Mouse (Mus musculus) liver, embryonic 13.5 days (tissue): ENCODE results near the gene Tbce. TPM values are rescaled to one million over a fixed set of nuclear protein-coding genes. Genes with fewer than 3 reads are reported as not detected.
A peak's percentile ranks its signal among the peaks of the same experiment; 100 is the strongest.

Experiments
- ATAC-seq: fragments of 200-750 bp; cut with Nextera tagmentation; 2 replicates; pipeline ENCODE4 v1.8.0; 2017; ENCODE audit warnings: low read depth, mild to moderate bottlenecking, moderate number of reproducible peaks, moderate library complexity
- DNase-seq: peaks from one replicate; pipeline ENCODE4 v3.0.0; 2022
- H3K27ac ChIP-seq: fragments of 300-500 bp; sonication (generic); 2 replicates; pipeline ENCODE4 v1.5.1; 2015; ENCODE audit warnings: moderate library complexity, mild to moderate bottlenecking, inconsistent platforms
- H3K27me3 ChIP-seq: fragments of 300-500 bp; sonication (generic); 2 replicates; pipeline ENCODE4 v1.6.1; 2015; ENCODE audit warnings: mild to moderate bottlenecking, inconsistent platforms
- H3K36me3 ChIP-seq: fragments of 300-500 bp; sonication (generic); 2 replicates; pipeline ENCODE4 v1.6.1; 2015; ENCODE audit warnings: mild to moderate bottlenecking, inconsistent platforms
- H3K4me1 ChIP-seq: fragments of 300-500 bp; sonication (generic); replicated peaks from 2 replicates; pipeline ENCODE4 v1.6.1; 2015; ENCODE audit warnings: inconsistent platforms
- H3K4me2 ChIP-seq: fragments of 300-500 bp; sonication (generic); 2 replicates; pipeline ENCODE4 v1.6.1; 2015; ENCODE audit warnings: inconsistent platforms, mild to moderate bottlenecking, moderate library complexity
- H3K4me3 ChIP-seq: fragments of 300-500 bp; sonication (generic); replicated peaks from 2 replicates; pipeline ENCODE4 v1.5.1; 2015; ENCODE audit warnings: mild to moderate bottlenecking, inconsistent platforms
- H3K9ac ChIP-seq: fragments of 300-500 bp; sonication (generic); 2 replicates; pipeline ENCODE4 v1.6.1; 2015; ENCODE audit warnings: mild to moderate bottlenecking, inconsistent platforms
- H3K9me3 ChIP-seq: fragments of 300-500 bp; sonication (generic); replicated peaks from 2 replicates; pipeline ENCODE4 v1.6.1; 2016; ENCODE audit warnings: inconsistent platforms
- WGBS: fragments of 180-500 bp; shearing (Covaris S2); methylation state at CpG from one replicate; pipeline ENCODE4 v1.1.7; 2015; ENCODE audit not compliant: insufficient replicate concordance; 5-methylcytosine and 5-hydroxymethylcytosine counted together
- polyA plus RNA-seq: library from polyadenylated mRNA; unstranded; fragments of >200 nt; fragmentation: Nextera tagmentation; extraction: Ambion mirVana; gene quantifications from 2 replicates; pipeline ENCODE4 v1.2.1, GENCODE M21; 2015

The Tbce gene
- polyA plus RNA-seq, 1 experiment from 2014 or later: 31.5 TPM

DNA sequence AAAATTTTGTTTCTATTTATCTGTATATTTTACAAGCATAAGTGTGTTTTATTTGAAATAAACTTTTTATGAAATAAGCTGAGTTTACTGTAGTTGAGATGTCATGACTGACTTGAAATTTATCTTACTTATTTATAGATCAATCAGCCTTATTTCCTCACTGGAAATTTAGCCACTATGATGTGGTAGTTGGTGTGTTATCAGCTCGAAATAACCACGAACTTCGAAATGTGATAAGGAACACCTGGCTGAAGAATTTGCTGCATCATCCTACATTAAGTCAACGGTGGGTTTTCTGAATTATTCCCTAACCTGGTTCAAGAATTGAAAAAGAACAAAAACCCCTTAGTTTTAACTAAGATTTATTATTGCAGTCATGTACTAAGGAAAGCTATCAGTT is 73.3 kb downstream of the Tbce start:
- Histone ChIP-seq H3K36me3 (peaks cover 34% of the 10 kb centered on the region), H3K9me3 (no peaks in the 10 kb centered on the region), H3K27me3 (no peaks in the 10 kb centered on the region), H3K4me2 (no peak overlapping the region), H3K4me3 (no peak overlapping the region), H3K4me1 (peaks cover 52% of the 10 kb centered on the region), H3K27ac (peak overlapping the region; percentile 79), H3K9ac (no peak overlapping the region)
- DNase-seq (no peak), ATAC-seq (no peak)
- WGBS: 18% methylated on average over 4 of the region's 4 CpGs

DNA sequence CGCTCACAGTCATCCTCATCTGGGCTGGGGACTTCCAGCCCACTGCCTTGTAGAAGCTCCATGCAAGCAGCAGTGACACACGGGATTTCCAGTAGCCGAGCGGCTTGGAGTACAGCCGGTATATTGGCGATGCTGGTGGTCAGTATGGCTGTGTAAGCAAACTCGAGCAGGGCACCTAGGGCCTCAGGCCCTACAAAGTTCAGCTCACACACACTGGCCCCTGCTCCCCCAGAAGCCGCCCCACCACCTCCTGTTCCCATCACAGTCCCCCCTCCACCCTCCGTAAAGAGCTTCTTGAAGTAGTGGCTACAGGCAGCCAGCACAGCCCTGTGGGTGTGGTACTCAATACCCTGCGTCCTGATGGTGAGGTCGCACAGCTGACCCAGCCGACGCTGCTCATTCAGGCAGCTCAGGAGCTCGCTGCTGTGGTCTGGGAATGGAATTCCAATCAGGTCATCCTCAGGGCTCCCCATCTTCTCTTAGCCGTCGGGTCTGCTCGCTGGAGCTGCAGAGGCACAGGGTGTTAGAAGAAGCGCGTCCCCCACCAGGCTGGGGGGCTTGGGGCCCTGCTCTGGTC is 74.0 kb downstream of the Tbce start:
- Histone ChIP-seq H3K4me2 (peak overlapping the region; percentile 38), H3K9me3 (no peaks in the 10 kb centered on the region), H3K4me3 (no peak overlapping the region), H3K27me3 (no peaks in the 10 kb centered on the region), H3K4me1 (peaks cover 52% of the 10 kb centered on the region), H3K9ac (peak overlapping the region; percentile 39; the same call in 1 of the 2 replicates), H3K36me3 (peaks cover 28% of the 10 kb centered on the region), H3K27ac (0 out of 2 replicates have a peak overlapping the region, but pooled peaks have one; percentile 34)
- WGBS: 75% methylated on average over 19 of the region's 19 CpGs
- ATAC-seq: no peak
- no peak for DNase-seq

DNA sequence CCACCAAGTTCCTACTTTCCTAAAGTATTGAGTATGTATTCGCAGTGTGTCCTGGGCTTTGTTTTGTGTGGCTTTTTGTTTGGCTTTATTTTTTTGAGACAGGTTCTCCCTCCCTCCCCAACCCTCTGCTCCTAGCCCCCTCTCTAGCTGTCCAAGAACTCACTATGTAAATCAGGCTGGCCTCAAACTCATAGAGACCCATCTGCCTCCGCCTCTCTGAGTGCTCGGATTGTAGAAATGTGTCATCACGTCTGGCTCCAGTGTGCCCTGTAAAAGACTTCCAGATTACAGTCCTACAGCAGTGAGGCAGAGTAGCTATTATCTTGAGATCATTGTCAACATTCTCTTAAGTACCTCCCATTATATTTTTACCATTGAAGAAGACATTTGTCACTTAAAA is 78.4 kb downstream of the Tbce start:
- Histone ChIP-seq H3K4me2 (no peak overlapping the region), H3K4me1 (peaks cover 58% of the 10 kb centered on the region), H3K4me3 (no peak overlapping the region), H3K9me3 (no peaks in the 10 kb centered on the region), H3K27ac (no peak overlapping the region), H3K36me3 (peaks cover 25% of the 10 kb centered on the region), H3K9ac (no peak overlapping the region), H3K27me3 (no peaks in the 10 kb centered on the region)
- DNase-seq (no peak), ATAC-seq (no peak)
- 66% methylated on average over 4 of the region's 4 CpGs for WGBS

DNA sequence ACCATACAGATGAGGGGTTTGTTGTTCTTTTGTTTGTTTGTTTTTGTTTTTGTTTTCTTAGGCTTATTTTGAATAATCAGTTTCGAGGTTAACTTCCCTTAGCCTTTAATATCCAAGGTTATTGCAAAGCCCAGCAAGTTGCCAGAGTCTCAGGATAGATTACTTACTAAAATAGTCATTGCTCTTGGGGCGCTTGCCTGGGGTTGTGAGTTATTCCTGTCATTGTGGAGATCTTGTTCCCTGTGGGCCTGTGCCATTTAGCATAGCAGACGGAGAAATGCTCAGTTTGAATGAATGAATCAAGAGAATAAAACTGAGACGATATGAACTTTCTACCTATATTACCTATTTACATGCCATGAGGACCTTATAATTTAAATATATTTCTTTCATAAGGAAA is 79.2 kb downstream of the Tbce start:
- Histone ChIP-seq H3K27ac (no peak overlapping the region), H3K4me1 (peaks cover 57% of the 10 kb centered on the region), H3K4me2 (no peak overlapping the region), H3K4me3 (no peak overlapping the region), H3K27me3 (no peaks in the 10 kb centered on the region), H3K36me3 (peaks cover 25% of the 10 kb centered on the region), H3K9me3 (no peaks in the 10 kb centered on the region), H3K9ac (no peak overlapping the region)
- DNase-seq (no peak), ATAC-seq (no peak)
- WGBS: 85% methylated on average over 4 of the region's 4 CpGs

DNA sequence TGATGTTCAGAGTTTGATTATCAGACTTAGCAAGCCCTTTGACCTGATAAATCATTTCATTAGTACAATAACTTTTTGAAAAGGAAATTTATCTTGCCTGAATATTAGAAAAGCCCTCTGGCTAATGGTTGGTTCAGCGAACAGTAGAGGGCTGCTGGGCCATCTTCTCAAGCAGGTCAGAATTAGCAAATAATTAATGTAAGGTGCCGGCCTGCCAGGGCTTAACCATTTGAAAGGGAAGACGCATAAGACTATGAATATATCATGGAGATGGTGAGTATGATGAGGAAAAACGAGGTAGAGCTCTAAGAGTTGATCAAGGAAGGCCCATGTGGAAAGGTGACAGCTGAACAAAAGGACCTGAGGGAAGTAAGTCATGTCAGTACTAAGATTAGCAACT is 82.8 kb downstream of the Tbce start:
- 0 out of 2 replicates have a peak overlapping the region, but pooled peaks have one; percentile 96 for H3K4me3 ChIP-seq
- no peak for ATAC-seq

DNA sequence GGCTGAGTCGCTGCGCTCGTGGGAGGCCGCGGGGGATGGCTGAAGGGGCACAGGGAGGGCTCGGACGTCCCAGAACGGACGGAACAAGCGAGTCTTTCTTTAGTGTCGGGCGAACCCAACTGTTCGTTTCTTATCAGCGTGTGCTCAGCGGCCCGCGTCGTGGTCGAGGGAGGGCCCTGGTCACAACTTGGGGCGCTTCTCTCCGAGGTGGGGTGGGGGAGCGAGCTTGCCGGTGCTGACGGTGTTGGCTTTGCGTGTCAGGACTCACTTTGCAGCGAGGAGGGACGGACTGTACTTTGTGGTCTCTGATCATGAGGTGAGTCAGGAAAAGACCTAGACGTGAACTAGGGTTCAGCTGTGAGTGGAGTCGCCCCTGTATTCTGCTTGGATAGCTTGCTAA is 84.5 kb downstream of the Tbce start:
- DNase-seq (peak; percentile 58), ATAC-seq (peak; percentile 44)
- Histone ChIP-seq H3K4me1 (peaks cover 52% of the 10 kb centered on the region), H3K9ac (peak overlapping the region; percentile 96), H3K27me3 (no peaks in the 10 kb centered on the region), H3K36me3 (peaks cover 22% of the 10 kb centered on the region), H3K27ac (peak overlapping the region; percentile 93), H3K9me3 (no peaks in the 10 kb centered on the region), H3K4me2 (peak overlapping the region; percentile 82), H3K4me3 (peak overlapping the region; percentile 96)
- 0% methylated on average over 29 of the region's 29 CpGs for WGBS

More for the DNA sequence above, 82.8 kb downstream of the Tbce start:
- 69% methylated on average over 4 of the region's 4 CpGs for WGBS
- peaks cover 21% of the 10 kb centered on the region for H3K36me3 ChIP-seq
- no peak overlapping the region for H3K9ac ChIP-seq
- H3K9me3 ChIP-seq: no peaks in the 10 kb centered on the region
- DNase-seq: no peak
- peaks cover 56% of the 10 kb centered on the region for H3K4me1 ChIP-seq
- no peak overlapping the region for H3K27ac ChIP-seq
- no peaks in the 10 kb centered on the region for H3K27me3 ChIP-seq
- H3K4me2 ChIP-seq: peak overlapping the region; percentile 45

DNA sequence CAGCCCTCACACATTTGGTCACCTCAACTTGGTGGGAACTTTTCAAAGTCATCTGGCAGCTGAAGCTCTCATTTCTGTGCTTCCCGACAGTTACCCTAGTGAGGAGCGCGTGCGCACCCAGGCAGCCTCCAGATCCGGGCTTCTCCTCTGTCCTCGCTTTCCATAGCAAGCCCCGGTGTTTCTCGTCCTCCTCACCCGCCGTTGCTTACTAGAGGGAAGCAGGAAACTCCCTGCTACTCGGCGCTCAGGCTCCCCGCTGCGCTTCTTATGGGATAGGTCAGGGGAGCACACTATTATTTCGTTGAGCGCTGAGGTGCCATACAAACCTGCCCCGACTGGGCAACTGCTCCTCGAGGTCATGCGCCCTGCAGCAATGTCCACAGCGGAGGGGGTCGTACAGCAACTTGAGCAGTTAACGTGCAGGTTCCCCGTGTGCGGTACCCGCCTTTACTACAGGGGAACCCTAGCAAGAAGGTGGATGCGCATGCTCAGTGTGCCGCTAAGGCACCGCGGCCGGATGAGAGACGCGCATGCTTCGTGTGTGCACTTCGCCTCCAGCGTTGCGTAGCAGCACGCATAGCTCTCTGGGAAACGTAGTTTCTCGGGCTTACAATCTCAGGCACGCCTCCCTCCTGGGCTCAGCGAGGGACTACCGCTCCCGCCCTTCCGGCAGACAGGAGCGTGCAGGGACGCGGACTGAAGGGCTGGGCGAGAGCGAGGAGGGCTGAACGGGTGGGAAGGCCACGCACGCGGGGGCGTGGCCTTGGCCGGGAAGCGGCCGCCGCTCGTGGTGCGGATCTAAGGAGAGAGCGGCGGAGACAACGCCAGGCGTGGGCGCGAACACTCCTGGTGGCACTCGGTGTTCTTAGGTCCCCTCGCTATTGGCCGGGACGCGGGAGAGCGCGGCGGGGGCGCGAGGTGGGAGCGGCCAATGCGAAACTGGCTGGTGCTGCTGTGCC is 85.3 kb downstream of the Tbce start, which contains the start of gene B3galnt2:
Gene B3galnt2, plus strand, starts transcription at position 596 of the 959 bp plus-strand sequence.
- Histone ChIP-seq H3K9me3 (no peaks in the 10 kb centered on the region), H3K4me2 (peak within 1 kb of the TSS; percentile 87), H3K27me3 (no peaks in the 10 kb centered on the region), H3K36me3 (peaks cover 14% of the 10 kb centered on the region; the same call in 1 of the 2 replicates), H3K4me3 (peak within 1 kb of the TSS; percentile 96), H3K9ac (peak within 1 kb of the TSS; percentile 96), H3K27ac (peak within 1 kb of the TSS; percentile 93), H3K4me1 (peaks cover 46% of the 10 kb centered on the region)
- ATAC-seq (peak; percentile 97), DNase-seq (peak; percentile 97)
- WGBS: under 1% methylated on average over 78 of the region's 78 CpGs

Other genes with a start within 250 kb of the Tbce start
- 26.7 and 32.8 TPM in 2 replicates for gene B3galnt2, start 85.2 kb downstream of the Tbce start, polyA plus RNA-seq
- gene Arid4b, start 23.6 kb upstream of the Tbce start, polyA plus RNA-seq: 17.8 and 20.0 TPM in 2 replicates
- gene Ggps1, start 23.9 kb upstream of the Tbce start, polyA plus RNA-seq: 13.4 and 18.2 TPM in 2 replicates